16 mouse cellular contexts compared by ENCODE assay signal in the genomic region with DNA sequence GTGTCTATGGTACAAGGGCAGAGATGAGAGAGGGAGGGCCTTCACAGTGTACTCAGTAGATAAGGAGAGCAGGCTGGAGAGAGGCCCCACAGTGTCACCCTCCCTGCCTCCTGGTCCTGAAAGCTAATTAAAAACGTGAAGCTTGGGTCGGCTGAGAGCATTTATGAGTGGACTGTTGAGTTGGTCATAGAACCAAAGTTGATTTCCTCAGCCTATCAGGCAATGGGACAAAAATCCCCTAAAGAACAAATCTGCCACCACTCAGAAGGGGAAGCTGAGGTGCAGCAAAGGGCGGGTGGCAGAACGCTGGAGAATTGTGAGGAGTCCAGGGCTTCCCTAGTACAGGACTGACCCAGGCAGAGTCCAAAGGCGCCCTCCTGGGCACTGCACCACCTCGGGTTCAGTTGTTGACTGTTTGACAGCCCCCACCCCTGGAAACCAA. TPM values are rescaled to one million over a fixed set of nuclear protein-coding genes. Genes with fewer than 3 reads are reported as not detected.
"Had no signal": no experiment of that assay in that cellular context is flagged by ENCODE, and none has a peak within 500 bp of the region (broad histone marks: within the 10 kb centered on the region; RNA-seq: fewer than 3 reads in every experiment).

No protein-coding gene starts in this region.

- H3K9ac ChIP-seq: limb, embryonic 15.5 days; lung, embryonic 14.5 days; midbrain, embryonic 15.5 days; neural tube, embryonic 13.5 days had no signal

- H3K27me3 ChIP-seq: limb, embryonic 15.5 days; midbrain, embryonic 15.5 days; neural tube, embryonic 13.5 days had no signal

- H3K36me3 ChIP-seq: limb, embryonic 15.5 days; midbrain, embryonic 15.5 days; neural tube, embryonic 13.5 days had no signal

- DNase-seq: kidney, adult 8-10 months; kidney, postnatal 4 days; lung, embryonic 14.5 days; lung, postnatal 10 days; lung, postnatal 4 days; retina, postnatal 1 day; thymus, postnatal 4 days had no signal

- ATAC-seq: intestine, embryonic 16.5 days; midbrain, embryonic 15.5 days had no signal

- H3K27ac ChIP-seq: kidney, postnatal 0 days; layer of hippocampus, adult 2 months; limb, embryonic 15.5 days; midbrain, embryonic 15.5 days; neural tube, embryonic 13.5 days had no signal

- H3K4me2 ChIP-seq: limb, embryonic 15.5 days; lung, embryonic 14.5 days; midbrain, embryonic 11.5 days; midbrain, embryonic 15.5 days; neural tube, embryonic 13.5 days had no signal

- H3K4me3 ChIP-seq: layer of hippocampus, adult 2 months; limb, embryonic 15.5 days; midbrain, embryonic 15.5 days; neural tube, embryonic 13.5 days had no signal

- H3K9me3 ChIP-seq: limb, embryonic 15.5 days; midbrain, embryonic 15.5 days had no signal

- H3K4me1 ChIP-seq: limb, embryonic 15.5 days; midbrain, embryonic 15.5 days; neural tube, embryonic 13.5 days had no signal

RNA-seq across cellular contexts. Expression of a gene that starts 10.0 kb away (rescaled TPM):
- polyA plus RNA-seq: limb, embryonic 11.5 days; spleen, adult 2 months had no signal
